Mouse (Mus musculus) limb, embryonic 12.5 days (tissue): ENCODE measurements around the gene Reg3g. TPM values are rescaled to one million over a fixed set of nuclear protein-coding genes. Genes with fewer than 3 reads are reported as not detected.
"Not testable (repeated sequence)": the region's sequence is repeated elsewhere in the genome, so short reads cannot be mapped to it uniquely, and the experiment has no call there.

Experiments used
- ATAC-seq: fragments of 200-750 bp; cut with Nextera tagmentation; 2 replicates; pipeline ENCODE4 v1.8.0; 2017; ENCODE audit warnings: low read depth, moderate TSS enrichment; ENCODE audit not compliant: insufficient number of reproducible peaks, insufficient read depth, low FRiP score, low TSS enrichment
- H3K27ac ChIP-seq: fragments of 300-500 bp; sonication (generic); 2 replicates; pipeline ENCODE4 v1.5.1; 2016; ENCODE audit warnings: mild to moderate bottlenecking, moderate library complexity
- H3K27me3 ChIP-seq: fragments of 300-500 bp; sonication (generic); 2 replicates; pipeline ENCODE4 v1.6.1; 2016; ENCODE audit warnings: mild to moderate bottlenecking, moderate library complexity
- H3K36me3 ChIP-seq: fragments of 300-500 bp; sonication (generic); 2 replicates; pipeline ENCODE4 v1.6.1; 2016; ENCODE audit warnings: mild to moderate bottlenecking, moderate library complexity
- H3K4me1 ChIP-seq: fragments of 300-500 bp; sonication (generic); replicated peaks from 2 replicates; pipeline ENCODE4 v1.6.1; 2016
- H3K4me2 ChIP-seq: fragments of 300-500 bp; sonication (generic); 2 replicates; pipeline ENCODE4 v1.6.1; 2016; ENCODE audit warnings: mild to moderate bottlenecking, moderate library complexity
- H3K4me3 ChIP-seq: fragments of 300-500 bp; sonication (generic); replicated peaks from 2 replicates; pipeline ENCODE4 v1.5.1; 2016; ENCODE audit warnings: mild to moderate bottlenecking
- H3K9ac ChIP-seq: fragments of 300-500 bp; sonication (generic); replicated peaks from 2 replicates; pipeline ENCODE4 v1.6.1; 2016; ENCODE audit warnings: mild to moderate bottlenecking, moderate library complexity
- H3K9me3 ChIP-seq: fragments of 300-500 bp; sonication (generic); 2 replicates; pipeline ENCODE4 v1.6.1; 2016; ENCODE audit warnings: mild to moderate bottlenecking, moderate library complexity
- WGBS: fragments of 180-500 bp; shearing (Covaris S2); methylation state at CpG from one replicate; pipeline ENCODE4 v1.1.7; 2016; 5-methylcytosine and 5-hydroxymethylcytosine counted together
- polyA plus RNA-seq: library from polyadenylated mRNA; unstranded; fragments of >200 nt; fragmentation: Nextera tagmentation; extraction: Ambion mirVana; gene quantifications from 2 replicates; pipeline ENCODE4 v1.2.1, GENCODE M21; 2016

The Reg3g gene
- polyA plus RNA-seq, 1 experiment from 2014 or later, result not detected

- H3K36me3 ChIP-seq, result no peaks in the 10 kb centered on the region
- H3K4me3 ChIP-seq, result no peak overlapping the region
- H3K4me2 ChIP-seq, result no peak overlapping the region
- H3K27me3 ChIP-seq, result no peaks in the 10 kb centered on the region
- H3K27ac ChIP-seq, result no peak overlapping the region
- no peaks in the 10 kb centered on the region for H3K4me1 ChIP-seq
- no peaks in the 10 kb centered on the region for H3K9me3 ChIP-seq
- no peak overlapping the region for H3K9ac ChIP-seq
- no peak for ATAC-seq
These were observed 20.3 kb downstream of the Reg3g start for GRCm38 (mm10) chr6:78448409-78448808.

- Histone ChIP-seq H3K4me3 (no peak overlapping the region), H3K4me2 (no peak overlapping the region), H3K9ac (no peak overlapping the region), H3K4me1 (no peaks in the 10 kb centered on the region), H3K27ac (no peak overlapping the region), H3K9me3 (no peaks in the 10 kb centered on the region), H3K36me3 (no peaks in the 10 kb centered on the region), H3K27me3 (no peaks in the 10 kb centered on the region)
- no peak for ATAC-seq
- 65% methylated on average over 1 of the region's 1 CpGs for WGBS
These were observed 21.5 kb downstream of the Reg3g start for GRCm38 (mm10) chr6:78447202-78447601.

- Histone ChIP-seq H3K9me3 (no peaks in the 10 kb centered on the region), H3K27ac (no peak overlapping the region), H3K4me2 (no peak overlapping the region), H3K27me3 (no peaks in the 10 kb centered on the region), H3K4me1 (no peaks in the 10 kb centered on the region), H3K36me3 (no peaks in the 10 kb centered on the region), H3K9ac (no peak overlapping the region), H3K4me3 (no peak overlapping the region)
- 83% methylated on average over 3 of the region's 3 CpGs for WGBS
- no peak for ATAC-seq
These were observed 43.2 kb downstream of the Reg3g start for GRCm38 (mm10) chr6:78425497-78425896.

- H3K4me2 ChIP-seq, ATAC-seq, H3K9me3 ChIP-seq, H3K27ac ChIP-seq, H3K4me1 ChIP-seq, H3K36me3 ChIP-seq, H3K27me3 ChIP-seq, H3K4me3 ChIP-seq, H3K9ac ChIP-seq: not testable (repeated sequence)
These were observed 46.3 kb downstream of the Reg3g start, which contains the start of gene Reg1 for GRCm38 (mm10) chr6:78422411-78422810. Gene Reg1, plus strand, starts transcription at chr6:78422711.

Other genes with a start within 250 kb of the Reg3g start
- gene Reg3b, start 98.2 kb downstream of the Reg3g start, polyA plus RNA-seq, result not detected in 2 replicates
- gene Reg3d, start 90.0 kb downstream of the Reg3g start, polyA plus RNA-seq, result not detected in 2 replicates
- not detected in 2 replicates for gene Reg3a, start 88.2 kb downstream of the Reg3g start, polyA plus RNA-seq
- not detected in 2 replicates for gene Reg2, start 73.2 kb downstream of the Reg3g start, polyA plus RNA-seq
- not detected in 2 replicates for gene Reg1, start 46.2 kb downstream of the Reg3g start, polyA plus RNA-seq